Mouse (Mus musculus) layer of hippocampus, postnatal 10 days (tissue): ENCODE data around the gene Ddah1. TPM values are rescaled to one million over a fixed set of nuclear protein-coding genes. Genes with fewer than 3 reads are reported as not detected.

Source experiments
- DNase-seq, 2 experiments: peaks; one replicate each; pipeline ENCODE4 v3.0.0; 2021; ENCODE audit warnings: low spot score in 2 of 2
- long read RNA-seq: library from polyadenylated mRNA; stranded (forward); transcript quantifications from one replicate; pipeline ENCODE4 v2.0.0, GENCODE M21; 2023
- total RNA-seq, 2 experiments: library from RNA; stranded (reverse); gene quantifications; 2 replicates each; pipeline ENCODE4 v1.2.3; 2021

Ddah1 gene
- 10 to 100 TPM; 83.9 to 84.1 TPM for total RNA-seq
- long read RNA-seq, transcript Ddah1-201 (6 exons, 3,764 nt) = major isoform, 74 of 93 reads
- long read RNA-seq, partial matches to known transcripts = 12 of 93 reads
- long read RNA-seq, other reads (novel, unspliced or antisense) = 7 of 93 reads

GRCm38 (mm10) chr3:145758561-145759378 is at the start of gene Ddah1:
Gene Ddah1 (plus strand): TSS chr3:145758675.
- peak; percentile 65 to 76 for DNase-seq

- no peak for DNase-seq
These were observed 42.6 kb upstream of the Ddah1 start for GRCm38 (mm10) chr3:145715923-145716322.

GRCm38 (mm10) chr3:145719660-145720059 is 38.8 kb upstream of the Ddah1 start:
- DNase-seq = no peak

- no peak for DNase-seq
These were observed 33.4 kb upstream of the Ddah1 start for GRCm38 (mm10) chr3:145725078-145725477.

GRCm38 (mm10) chr3:145728336-145728735 is 30.1 kb upstream of the Ddah1 start:
- no peak for DNase-seq

- DNase-seq = peak in 1 of 2 experiments; percentile 34
These were observed 28.9 kb upstream of the Ddah1 start for GRCm38 (mm10) chr3:145729531-145729930.

- DNase-seq = no peak
These were observed 28.4 kb upstream of the Ddah1 start for GRCm38 (mm10) chr3:145730092-145730491.

- no peak for DNase-seq
These were observed 23.6 kb upstream of the Ddah1 start for GRCm38 (mm10) chr3:145734857-145735256.

GRCm38 (mm10) chr3:145736562-145736961 is 21.9 kb upstream of the Ddah1 start:
- no peak for DNase-seq

GRCm38 (mm10) chr3:145738662-145739061 is 19.8 kb upstream of the Ddah1 start:
- no peak for DNase-seq

GRCm38 (mm10) chr3:145739904-145740303 is 18.6 kb upstream of the Ddah1 start:
- no peak for DNase-seq

GRCm38 (mm10) chr3:145743050-145743449 is 15.4 kb upstream of the Ddah1 start:
- DNase-seq = peak; percentile 41 to 44

- no peak for DNase-seq
These were observed 14.9 kb upstream of the Ddah1 start for GRCm38 (mm10) chr3:145743476-145744027.

- no peak for DNase-seq
These were observed 9.8 kb upstream of the Ddah1 start for GRCm38 (mm10) chr3:145748626-145749025.

GRCm38 (mm10) chr3:145756457-145756856 is 2.0 kb upstream of the Ddah1 start:
- no peak for DNase-seq

GRCm38 (mm10) chr3:145757177-145757576 is 1.3 kb upstream of the Ddah1 start:
- no peak for DNase-seq

GRCm38 (mm10) chr3:145757844-145758243 is 631 bp upstream of the Ddah1 start:
- no peak for DNase-seq

GRCm38 (mm10) chr3:145759379-145760209 is 1.1 kb downstream of the Ddah1 start:
- peak; percentile 17 to 30 for DNase-seq

GRCm38 (mm10) chr3:145760547-145760946 is 2.1 kb downstream of the Ddah1 start:
- no peak for DNase-seq

GRCm38 (mm10) chr3:145761501-145762170 is 3.2 kb downstream of the Ddah1 start:
- DNase-seq = no peak
